Mouse (Mus musculus) liver, embryonic 14.5 days (tissue): Measurements from ENCODE around the gene Chat. TPM values are rescaled to one million over a fixed set of nuclear protein-coding genes. Genes with fewer than 3 reads are reported as not detected.

Experiments used
- ATAC-seq: fragments of 200-750 bp; cut with Nextera tagmentation; 2 replicates; pipeline ENCODE4 v1.8.0; 2017; ENCODE audit warnings: moderate number of reproducible peaks, mild to moderate bottlenecking, moderate library complexity; ENCODE audit not compliant: insufficient read depth
- DNase-seq, 3 experiments: peaks; one replicate each; pipeline ENCODE4 v3.0.0-alpha.2; 2012 to 2013; ENCODE audit warnings: low read depth in 3 of 3, low spot score in 3 of 3
- H3K27ac ChIP-seq: fragments of 300-500 bp; sonication (generic); 2 replicates; pipeline ENCODE4 v1.5.1; 2014; ENCODE audit warnings: moderate library complexity, mild to moderate bottlenecking, control low read depth, inconsistent platforms
- H3K27me3 ChIP-seq: fragments of 300-500 bp; sonication (generic); 2 replicates; pipeline ENCODE4 v1.6.1; 2014; ENCODE audit warnings: mild to moderate bottlenecking, low read length, moderate library complexity; ENCODE audit not compliant: control insufficient read depth, insufficient read depth
- H3K36me3 ChIP-seq: fragments of 300-500 bp; sonication (generic); replicated peaks from 2 replicates; pipeline ENCODE4 v1.6.1; 2014; ENCODE audit warnings: low read depth; ENCODE audit not compliant: control insufficient read depth, insufficient read depth
- H3K4me1 ChIP-seq, 2 experiments: fragments of 200-500 bp in 1 of 2; fragments of 300-500 bp in 1 of 2; sonication (generic) in 1 of 2; replicated peaks; 2 replicates each; pipeline ENCODE4 v1.6.1; 2012 to 2014; ENCODE audit warnings: antibody characterized with exemption in 1 of 2, inconsistent platforms in 1 of 2, low read length in 1 of 2; ENCODE audit not compliant: control insufficient read depth in 2 of 2, insufficient read depth in 2 of 2
- H3K4me2 ChIP-seq: fragments of 300-500 bp; sonication (generic); 2 replicates; pipeline ENCODE4 v1.6.1; 2014; ENCODE audit warnings: low read depth, mild to moderate bottlenecking, control low read depth, moderate library complexity
- H3K4me3 ChIP-seq, 2 experiments: fragments of 200-500 bp in 1 of 2; fragments of 300-500 bp in 1 of 2; sonication (generic) in 1 of 2; 2 replicates each; pipeline ENCODE4 v1.5.1; 2012 to 2014; ENCODE audit warnings: low read depth in 2 of 2, low read length in 2 of 2, mild to moderate bottlenecking in 2 of 2, control low read depth in 1 of 2, inconsistent platforms in 1 of 2, moderate library complexity in 1 of 2; ENCODE audit not compliant: insufficient read depth in 1 of 2
- H3K9ac ChIP-seq: fragments of 300-500 bp; sonication (generic); replicated peaks from 2 replicates; pipeline ENCODE4 v1.6.1; 2014; ENCODE audit warnings: mild to moderate bottlenecking, control low read depth, moderate library complexity
- H3K9me3 ChIP-seq: fragments of 300-500 bp; sonication (generic); 2 replicates; pipeline ENCODE4 v1.6.1; 2016; ENCODE audit warnings: low read length, mixed read lengths; ENCODE audit not compliant: control insufficient read depth
- CTCF ChIP-seq: IDR thresholded peaks from 2 replicates; pipeline ENCODE4 v1.5.1; 2016; ENCODE audit warnings: antibody characterized with exemption, low read depth, control low read depth
- EP300 ChIP-seq: IDR thresholded peaks from 2 replicates; pipeline ENCODE4 v1.6.1; 2016; ENCODE audit warnings: antibody characterized with exemption, low read depth
- WGBS: fragments of 180-500 bp; shearing (Covaris S2); extraction: QIAGEN DNeasy Blood & Tissue Kit; methylation state at CpG from one replicate; pipeline ENCODE4 v1.1.7; 2014; ENCODE audit not compliant: insufficient replicate concordance; 5-methylcytosine and 5-hydroxymethylcytosine counted together
- polyA plus RNA-seq, 2 experiments: library from polyadenylated mRNA; depleted of rRNA in 1 of 2; stranded (reverse) in 1 of 2; unstranded in 1 of 2; fragments of >200 nt; fragmentation: Nextera tagmentation in 1 of 2; extraction: Ambion mirVana in 1 of 2; gene quantifications; 2 replicates each; pipeline versions ENCODE4 v1.2.1 to v1.2.3; 2012 to 2014

The Chat gene
- polyA plus RNA-seq, 2 experiments: not detected

GRCm38 (mm10) chr14:32476559-32476958, 10.8 kb upstream of the Chat start:
- Histone ChIP-seq H3K9me3 (no peaks in the 10 kb centered on the region), H3K36me3 (no peaks in the 10 kb centered on the region), H3K4me1 (no peaks in the 10 kb centered on the region), H3K4me2 (no peak overlapping the region), H3K27ac (no peak overlapping the region), H3K27me3 (no peaks in the 10 kb centered on the region), H3K4me3 (no peak overlapping the region), H3K9ac (no peak overlapping the region)
- ATAC-seq: no peak
- DNase-seq: no peak
- TF ChIP-seq EP300 (no peak), CTCF (no peak)
- 53% methylated on average over 6 of the region's 6 CpGs for whole genome bisulfite sequencing

GRCm38 (mm10) chr14:32472996-32473395, 7.2 kb upstream of the Chat start:
- Histone ChIP-seq H3K36me3 (no peaks in the 10 kb centered on the region), H3K9me3 (no peaks in the 10 kb centered on the region), H3K4me3 (no peak overlapping the region), H3K9ac (no peak overlapping the region), H3K27ac (no peak overlapping the region), H3K4me1 (no peaks in the 10 kb centered on the region), H3K4me2 (no peak overlapping the region), H3K27me3 (no peaks in the 10 kb centered on the region)
- DNase-seq: peak in 1 of 3 experiments; percentile 4
- 11% methylated on average over 4 of the region's 4 CpGs for WGBS
- TF ChIP-seq EP300: no peak
- peak; percentile 69 for TF ChIP-seq CTCF
- no peak for ATAC-seq

- Histone ChIP-seq H3K4me3 (no peak overlapping the region), H3K9me3 (no peaks in the 10 kb centered on the region), H3K9ac (no peak overlapping the region), H3K27me3 (peaks cover 44% of the 10 kb centered on the region), H3K4me1 (no peaks in the 10 kb centered on the region), H3K4me2 (no peak overlapping the region), H3K36me3 (no peaks in the 10 kb centered on the region), H3K27ac (no peak overlapping the region)
- DNase-seq: no peak
- TF ChIP-seq EP300 (no peak), CTCF (no peak)
- no peak for ATAC-seq
- WGBS: 4% methylated on average over 5 of the region's 5 CpGs
Measured at GRCm38 (mm10) chr14:32467606-32468005, 1.8 kb upstream of the Chat start.

GRCm38 (mm10) chr14:32465506-32465870, 301 bp downstream of the Chat start:
- Histone ChIP-seq H3K27me3 (peaks cover 64% of the 10 kb centered on the region), H3K9ac (no peak overlapping the region), H3K4me3 (no peak overlapping the region), H3K9me3 (no peaks in the 10 kb centered on the region), H3K4me1 (no peaks in the 10 kb centered on the region), H3K36me3 (no peaks in the 10 kb centered on the region), H3K4me2 (no peak overlapping the region), H3K27ac (no peak overlapping the region)
- no peak for ATAC-seq
- 4% methylated on average over 7 of the region's 11 CpGs for WGBS
- DNase-seq: no peak
- no peak for TF ChIP-seq EP300
- TF ChIP-seq CTCF: no peak

GRCm38 (mm10) chr14:32464601-32465505, 936 bp downstream of the Chat start, which contains the start of gene Slc18a3:
TSS of gene Slc18a3 (minus strand) at chr14:32464850.
- Histone ChIP-seq H3K9ac (no peak within 1 kb of the TSS), H3K36me3 (no peaks in the 10 kb centered on the region), H3K9me3 (no peaks in the 10 kb centered on the region), H3K27ac (no peak within 1 kb of the TSS), H3K27me3 (peaks cover 70% of the 10 kb centered on the region), H3K4me3 (no peak within 1 kb of the TSS), H3K4me1 (no peaks in the 10 kb centered on the region), H3K4me2 (no peak within 1 kb of the TSS; the same call in 1 of the 2 replicates)
- 2% methylated on average over 63 of the region's 70 CpGs for WGBS
- no peak for DNase-seq
- no peak for TF ChIP-seq EP300
- no peak for TF ChIP-seq CTCF
- no peak for ATAC-seq
